Mouse (Mus musculus) heart, postnatal 10 days (tissue): ENCODE results near the gene Cacna1c. TPM values are rescaled to one million over a fixed set of nuclear protein-coding genes. Genes with fewer than 3 reads are reported as not detected.

Experiments
- DNase-seq, 2 experiments: peaks; one replicate each; pipeline ENCODE4 v3.0.0; 2021
- intact Hi-C: fragments of 180-260 bp; cut with DNase I; formaldehyde crosslinking; loops from one replicate; pipeline ENCODE4 v1.15.1; 2025
- total RNA-seq, 2 experiments: library from RNA; stranded (reverse); gene quantifications; 2 replicates each; pipeline ENCODE4 v1.2.3; 2021

Cacna1c gene
- total RNA-seq, 2 experiments from 2014 or later = 207 to 222 TPM

GRCm38 (mm10) chr6:118836693-118837092, 359.5 kb downstream of the Cacna1c start:
- intact Hi-C loops = no loop called here
- DNase-seq = peak in 1 of 2 experiments; percentile 35

GRCm38 (mm10) chr6:118834046-118834445, 362.2 kb downstream of the Cacna1c start:
- intact Hi-C loops = no loop called here
- DNase-seq = no peak

GRCm38 (mm10) chr6:118833049-118833448, 363.2 kb downstream of the Cacna1c start:
- no peak for DNase-seq
- intact Hi-C loops = no loop called here

GRCm38 (mm10) chr6:118832616-118833015, 363.6 kb downstream of the Cacna1c start:
- intact Hi-C loops = no loop called here
- no peak for DNase-seq

GRCm38 (mm10) chr6:118830851-118831250, 365.4 kb downstream of the Cacna1c start:
- DNase-seq = no peak
- intact Hi-C loops = no loop called here

- DNase-seq = no peak
- intact Hi-C loops = no loop called here
Measured at GRCm38 (mm10) chr6:118828187-118828586, 368.0 kb downstream of the Cacna1c start.

GRCm38 (mm10) chr6:118827560-118827959, 368.7 kb downstream of the Cacna1c start:
- no peak for DNase-seq
- intact Hi-C loops = no loop called here

GRCm38 (mm10) chr6:118825400-118825871, 370.8 kb downstream of the Cacna1c start:
- peak; percentile 75 to 76 for DNase-seq
- intact Hi-C loops = no loop called here

- peak; percentile 40 to 58 for DNase-seq
- intact Hi-C loops = no loop called here
Measured at GRCm38 (mm10) chr6:118821536-118821935, 374.7 kb downstream of the Cacna1c start.

GRCm38 (mm10) chr6:118819657-118820056, 376.6 kb downstream of the Cacna1c start:
- intact Hi-C loops = no loop called here
- peak; percentile 68 to 80 for DNase-seq

GRCm38 (mm10) chr6:118817928-118818503, 378.2 kb downstream of the Cacna1c start:
- DNase-seq = no peak
- intact Hi-C loops = no loop called here

GRCm38 (mm10) chr6:118816253-118816652, 380.0 kb downstream of the Cacna1c start:
- intact Hi-C loops = no loop called here
- DNase-seq = no peak

- intact Hi-C loops = no loop called here
- no peak for DNase-seq
Measured at GRCm38 (mm10) chr6:118812556-118812955, 383.7 kb downstream of the Cacna1c start.

- intact Hi-C loops = no loop called here
- DNase-seq = no peak
Measured at GRCm38 (mm10) chr6:118812007-118812406, 384.2 kb downstream of the Cacna1c start.

GRCm38 (mm10) chr6:118810834-118811233, 385.4 kb downstream of the Cacna1c start:
- intact Hi-C loops = no loop called here
- no peak for DNase-seq

- DNase-seq = no peak
- intact Hi-C loops = no loop called here
Measured at GRCm38 (mm10) chr6:118805139-118805538, 391.1 kb downstream of the Cacna1c start.

GRCm38 (mm10) chr6:118802286-118802685, 393.9 kb downstream of the Cacna1c start:
- intact Hi-C loops = no loop called here
- no peak for DNase-seq

GRCm38 (mm10) chr6:118796393-118796792, 399.8 kb downstream of the Cacna1c start:
- no peak for DNase-seq
- intact Hi-C loops = no loop called here

GRCm38 (mm10) chr6:118795716-118796115, 400.5 kb downstream of the Cacna1c start:
- DNase-seq = peak in 1 of 2 experiments; percentile 28

GRCm38 (mm10) chr6:118791921-118792368, 404.3 kb downstream of the Cacna1c start:
- intact Hi-C loops = no loop called here
- DNase-seq = peak; percentile 85

More at GRCm38 (mm10) chr6:118795716-118796115, 400.5 kb downstream of the Cacna1c start:
- intact Hi-C loops = no loop called here

- intact Hi-C loops = no loop called here
- no peak for DNase-seq
Measured at GRCm38 (mm10) chr6:118787933-118788332, 408.3 kb downstream of the Cacna1c start.

GRCm38 (mm10) chr6:118780280-118780679, 415.9 kb downstream of the Cacna1c start:
- intact Hi-C loops = no loop called here
- DNase-seq = no peak

GRCm38 (mm10) chr6:118779201-118779600, 417.0 kb downstream of the Cacna1c start:
- DNase-seq = no peak
- intact Hi-C loops = no loop called here
